Mouse (Mus musculus): ENCODE measurements around the gene Urb2. TPM values are rescaled to one million over a fixed set of nuclear protein-coding genes. Genes with fewer than 3 reads are reported as not detected.

Urb2 gene
- 9.8 TPM for polyA plus RNA-seq (2012; fragmentation: generic; extraction: Trizol)
- long read RNA-seq, experiment 1, partial matches to known transcripts = 1 of 1 reads
- long read RNA-seq, experiment 1, other reads (novel, unspliced or antisense) = 0 of 1 reads
- long read RNA-seq, experiment 2, partial matches to known transcripts = 10 of 26 reads
- long read RNA-seq, experiment 2, other reads (novel, unspliced or antisense) = 16 of 26 reads

DNA sequence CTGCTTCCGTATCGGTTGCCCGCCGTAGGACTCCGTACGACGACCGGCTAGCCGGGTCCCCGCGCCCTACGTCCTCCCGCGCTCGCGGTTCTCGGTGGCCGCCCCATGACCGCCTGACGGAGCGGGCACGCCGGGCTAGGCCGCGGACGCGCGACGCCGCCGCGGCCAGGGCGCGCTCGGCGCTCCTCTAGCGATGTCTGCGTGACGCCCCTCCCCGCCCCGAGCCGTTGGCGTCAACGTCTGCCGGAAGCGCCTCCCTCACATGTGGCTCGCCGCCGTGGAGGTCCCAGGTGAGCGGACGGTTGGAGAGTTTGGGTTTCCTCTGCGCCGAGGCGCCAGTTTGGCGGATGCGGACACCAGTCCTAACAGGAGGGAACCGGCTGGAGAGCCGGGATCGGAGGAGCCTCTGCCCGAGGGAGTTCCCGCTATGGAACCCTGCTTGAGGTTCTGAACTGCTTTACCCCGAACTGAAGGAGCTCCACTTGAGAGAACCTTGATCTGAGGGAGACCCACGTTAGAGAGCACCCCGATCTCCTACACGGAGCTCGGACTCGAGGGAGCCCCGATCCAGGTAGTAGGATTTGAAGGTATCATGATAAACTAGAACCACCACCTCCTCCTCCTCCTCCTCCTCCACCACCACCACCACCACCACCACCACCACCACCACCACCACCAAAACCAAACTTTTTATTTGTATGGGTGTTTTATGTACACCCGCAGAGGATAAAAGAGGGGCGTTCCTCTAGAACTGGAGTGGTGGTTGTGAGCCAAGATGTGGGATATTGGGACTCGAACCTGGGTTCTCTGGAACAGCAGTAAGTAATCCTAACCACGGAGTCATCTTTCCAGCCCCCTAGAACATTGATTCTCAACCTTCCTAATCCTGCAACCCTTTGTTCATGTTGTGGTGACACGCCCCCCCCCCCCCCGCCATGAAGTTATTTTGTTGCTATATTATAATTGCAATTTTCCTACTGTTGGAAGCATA, at the start of gene Urb2, which contains the start of gene Taf5l:
TSS of gene Urb2 (plus strand) at position 272 of the 991 bp plus-strand sequence.
TSS of gene Taf5l (minus strand) at position 161 of the 991 bp plus-strand sequence.
- Histone ChIP-seq H3K79me2 (ENCODE audit: control insufficient read depth, insufficient read depth) (peaks cover 75% of the 10 kb centered on the region), H3K79me3 (ENCODE audit: low read depth) (peaks cover 67% of the 10 kb centered on the region), H3K27me3 (ENCODE audit: control insufficient read depth, insufficient read depth, insufficient read length) (no peaks in the 10 kb centered on the region), H3K4me3 (ENCODE audit: insufficient read depth, poor library complexity, severe bottlenecking) (peak within 1 kb of the TSS; percentile 88), H3K36me3 (ENCODE audit: control insufficient read depth, insufficient read depth) (peaks cover 31% of the 10 kb centered on the region), H3ac (ENCODE audit: control insufficient read depth, insufficient read length, low read depth) (peak within 1 kb of the TSS; percentile 94)
- TF ChIP-seq FOSL1 (IDR thresholded peaks at IDR 0.05; ENCODE audit: insufficient read depth, low read length, poor library complexity, severe bottlenecking) = no peak
- TF ChIP-seq CEBPB (IDR thresholded peaks at IDR 0.05; ENCODE audit: low read depth) = no peak
- no peak for TF ChIP-seq MYOG (IDR thresholded peaks at IDR 0.05; ENCODE audit: control insufficient read depth, extremely low read depth, insufficient read length)
- peak; percentile 91 for TF ChIP-seq MAX (IDR thresholded peaks at IDR 0.05)

DNA sequence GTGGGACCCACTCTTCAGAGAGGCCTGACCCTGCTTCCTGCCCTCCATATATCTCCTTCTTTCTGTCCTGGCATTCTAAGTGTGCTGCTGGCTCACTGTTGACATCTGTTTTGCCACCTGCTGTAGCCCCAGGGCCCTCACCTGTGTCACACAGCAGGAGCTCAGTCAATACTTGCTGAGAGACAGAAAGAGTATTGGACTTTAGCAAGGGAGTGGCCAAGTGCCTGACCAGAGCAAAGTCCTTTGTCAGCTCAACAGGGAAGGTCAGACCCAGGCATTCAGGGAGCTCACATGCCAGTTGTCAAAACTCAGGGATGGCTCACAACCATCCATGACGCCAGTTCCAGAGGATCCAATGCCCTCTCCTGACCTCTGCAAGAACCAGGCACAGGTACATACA, 47.8 kb upstream of the Urb2 start:
- TF ChIP-seq FOSL1 (IDR thresholded peaks at IDR 0.05; ENCODE audit: insufficient read depth, low read length, poor library complexity, severe bottlenecking) = no peak
- no peak for TF ChIP-seq MYOG (IDR thresholded peaks at IDR 0.05; ENCODE audit: control insufficient read depth, extremely low read depth, insufficient read length)
- TF ChIP-seq CEBPB (IDR thresholded peaks at IDR 0.05; ENCODE audit: low read depth) = no peak
- TF ChIP-seq USF1 (IDR thresholded peaks at IDR 0.05; ENCODE audit: low read depth) = no peak
- no peak for TF ChIP-seq MAX (IDR thresholded peaks at IDR 0.05)
- TF ChIP-seq MYOD1 (IDR thresholded peaks at IDR 0.05; ENCODE audit: control insufficient read depth, insufficient read length, low read depth) = no peak
- no peak for TF ChIP-seq CTCF (IDR thresholded peaks at IDR 0.05; ENCODE audit: control insufficient read depth, insufficient read depth, insufficient read length)
- Histone ChIP-seq H3K36me3 (ENCODE audit: control insufficient read depth, insufficient read depth) (no peaks in the 10 kb centered on the region), H3K27me3 (ENCODE audit: control insufficient read depth, insufficient read depth, insufficient read length) (no peaks in the 10 kb centered on the region), H3ac (ENCODE audit: control insufficient read depth, insufficient read length, low read depth) (no peak overlapping the region), H3K79me2 (ENCODE audit: control insufficient read depth, insufficient read depth) (no peaks in the 10 kb centered on the region), H3K4me3 (ENCODE audit: insufficient read depth, poor library complexity, severe bottlenecking) (no peak overlapping the region), H3K79me3 (ENCODE audit: low read depth) (no peaks in the 10 kb centered on the region)

DNA sequence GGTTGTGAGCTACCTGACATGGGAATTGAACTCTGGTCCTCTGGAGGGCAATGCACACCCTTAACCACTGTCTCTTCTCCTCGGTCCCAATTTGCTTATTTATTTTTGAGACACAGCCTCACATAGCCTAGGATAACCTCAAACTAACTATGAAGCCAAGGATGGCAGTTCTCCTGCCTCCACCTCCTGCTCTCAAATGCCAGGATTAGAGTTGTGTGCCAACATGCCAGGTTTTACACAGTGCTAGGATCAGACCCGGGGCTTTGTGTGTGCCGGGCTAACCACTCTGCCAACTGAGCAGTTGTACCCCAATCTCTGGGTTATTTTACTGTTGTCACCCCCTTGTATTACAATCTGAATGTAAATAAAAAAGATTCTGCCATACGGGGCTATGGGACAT, 43.8 kb upstream of the Urb2 start:
- Histone ChIP-seq H3K79me2 (ENCODE audit: control insufficient read depth, insufficient read depth) (no peaks in the 10 kb centered on the region), H3K27me3 (ENCODE audit: control insufficient read depth, insufficient read depth, insufficient read length) (no peaks in the 10 kb centered on the region), H3K36me3 (ENCODE audit: control insufficient read depth, insufficient read depth) (no peaks in the 10 kb centered on the region), H3K4me3 (ENCODE audit: insufficient read depth, poor library complexity, severe bottlenecking) (no peak overlapping the region), H3ac (ENCODE audit: control insufficient read depth, insufficient read length, low read depth) (no peak overlapping the region), H3K79me3 (ENCODE audit: low read depth) (no peaks in the 10 kb centered on the region)
- TF ChIP-seq MYOG (IDR thresholded peaks at IDR 0.05; ENCODE audit: control insufficient read depth, extremely low read depth, insufficient read length) (no peak), USF1 (IDR thresholded peaks at IDR 0.05; ENCODE audit: low read depth) (no peak), CTCF (IDR thresholded peaks at IDR 0.05; ENCODE audit: control insufficient read depth, insufficient read depth, insufficient read length) (no peak), CEBPB (IDR thresholded peaks at IDR 0.05; ENCODE audit: low read depth) (no peak), FOSL1 (IDR thresholded peaks at IDR 0.05; ENCODE audit: insufficient read depth, low read length, poor library complexity, severe bottlenecking) (no peak), MYOD1 (IDR thresholded peaks at IDR 0.05; ENCODE audit: control insufficient read depth, insufficient read length, low read depth) (no peak), MAX (IDR thresholded peaks at IDR 0.05) (no peak)

DNA sequence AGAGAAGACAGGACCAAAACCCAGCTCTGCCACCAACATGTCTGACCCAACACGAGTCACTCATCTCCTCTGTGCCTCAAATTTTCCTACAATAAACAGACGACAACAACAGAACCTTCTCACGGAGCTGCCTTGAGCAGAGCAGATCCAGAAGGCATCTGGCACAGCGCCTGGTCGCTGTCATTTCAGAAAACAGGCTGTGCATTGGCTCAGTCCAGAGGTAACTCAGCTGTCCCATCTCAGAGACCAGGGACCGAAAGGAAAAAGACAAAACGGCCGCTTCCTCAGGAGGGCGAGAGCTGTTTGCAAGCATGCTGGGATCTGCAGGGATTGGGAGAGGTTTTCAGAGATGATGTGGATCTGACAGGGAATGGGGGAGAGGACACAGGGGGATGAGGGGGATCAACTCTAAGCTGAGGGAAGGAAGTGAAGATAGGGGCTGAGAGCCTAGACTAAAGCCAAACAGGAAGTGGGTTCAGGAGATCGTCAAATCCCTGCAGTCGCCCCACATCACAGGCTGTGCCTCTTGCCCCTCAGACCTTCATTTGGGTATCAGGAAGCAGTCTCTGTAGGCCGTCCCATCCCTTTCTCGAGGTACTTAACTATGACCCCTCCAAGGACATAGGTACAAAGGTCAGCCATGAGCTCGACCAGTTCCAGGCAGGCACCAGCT, 43.0 kb upstream of the Urb2 start:
- Histone ChIP-seq H3ac (ENCODE audit: control insufficient read depth, insufficient read length, low read depth) (no peak overlapping the region), H3K27me3 (ENCODE audit: control insufficient read depth, insufficient read depth, insufficient read length) (no peaks in the 10 kb centered on the region), H3K79me2 (ENCODE audit: control insufficient read depth, insufficient read depth) (no peaks in the 10 kb centered on the region), H3K4me3 (ENCODE audit: insufficient read depth, poor library complexity, severe bottlenecking) (no peak overlapping the region), H3K36me3 (ENCODE audit: control insufficient read depth, insufficient read depth) (no peaks in the 10 kb centered on the region), H3K79me3 (ENCODE audit: low read depth) (no peaks in the 10 kb centered on the region)
- TF ChIP-seq CEBPB (IDR thresholded peaks at IDR 0.05; ENCODE audit: low read depth) = no peak
- no peak for TF ChIP-seq USF1 (IDR thresholded peaks at IDR 0.05; ENCODE audit: low read depth)
- no peak for TF ChIP-seq MYOD1 (IDR thresholded peaks at IDR 0.05; ENCODE audit: control insufficient read depth, insufficient read length, low read depth)

DNA sequence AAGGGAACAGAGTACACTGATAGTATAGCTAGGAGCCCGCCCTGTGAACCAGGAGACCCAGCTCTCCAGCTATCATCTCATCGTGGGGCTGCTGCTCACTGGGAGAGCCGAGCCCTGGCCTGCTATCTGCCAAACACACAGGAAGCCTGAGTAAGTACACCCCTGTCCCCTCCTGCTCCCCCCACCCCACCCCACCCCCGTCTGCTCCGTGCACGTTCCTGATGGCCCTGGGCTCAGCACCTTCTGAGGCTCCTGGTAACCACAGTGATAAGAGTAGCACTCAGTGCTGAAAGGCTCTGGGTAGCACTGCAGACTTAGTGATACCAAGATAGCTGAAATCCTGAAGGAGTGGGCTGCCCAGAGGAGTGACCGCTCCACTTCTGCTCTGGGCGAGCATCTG, 42.4 kb upstream of the Urb2 start:
- TF ChIP-seq CTCF (IDR thresholded peaks at IDR 0.05; ENCODE audit: control insufficient read depth, insufficient read depth, insufficient read length) = no peak
- TF ChIP-seq MYOG (IDR thresholded peaks at IDR 0.05; ENCODE audit: control insufficient read depth, extremely low read depth, insufficient read length) = no peak
- TF ChIP-seq CEBPB (IDR thresholded peaks at IDR 0.05; ENCODE audit: low read depth) = no peak
- no peak for TF ChIP-seq MYOD1 (IDR thresholded peaks at IDR 0.05; ENCODE audit: control insufficient read depth, insufficient read length, low read depth)
- no peak for TF ChIP-seq USF1 (IDR thresholded peaks at IDR 0.05; ENCODE audit: low read depth)
- TF ChIP-seq MAX (IDR thresholded peaks at IDR 0.05) = no peak
- no peak for TF ChIP-seq FOSL1 (IDR thresholded peaks at IDR 0.05; ENCODE audit: insufficient read depth, low read length, poor library complexity, severe bottlenecking)
- Histone ChIP-seq H3K27me3 (ENCODE audit: control insufficient read depth, insufficient read depth, insufficient read length) (no peaks in the 10 kb centered on the region), H3K4me3 (ENCODE audit: insufficient read depth, poor library complexity, severe bottlenecking) (no peak overlapping the region), H3K79me2 (ENCODE audit: control insufficient read depth, insufficient read depth) (no peaks in the 10 kb centered on the region), H3K36me3 (ENCODE audit: control insufficient read depth, insufficient read depth) (no peaks in the 10 kb centered on the region), H3K79me3 (ENCODE audit: low read depth) (no peaks in the 10 kb centered on the region), H3ac (ENCODE audit: control insufficient read depth, insufficient read length, low read depth) (no peak overlapping the region)

Measured in C2C12 (cell line).